Mouse (Mus musculus) C2C12 (cell line): ENCODE measurements around the gene Fignl1.

ENCODE experiments used
- CEBPB ChIP-seq: IDR thresholded peaks from one replicate; pipeline ENCODE4 v1.6.1; 2011; ENCODE audit warnings: low read depth, mild to moderate bottlenecking, control low read depth, moderate library complexity
- CTCF ChIP-seq: IDR thresholded peaks from one replicate; pipeline ENCODE4 v1.5.1; 2011; ENCODE audit not compliant: control insufficient read depth, insufficient read depth, insufficient read length
- MAX ChIP-seq: IDR thresholded peaks from one replicate; pipeline ENCODE4 v1.6.1; 2011; ENCODE audit warnings: mild to moderate bottlenecking, control low read depth
- MYOG ChIP-seq: IDR thresholded peaks from one replicate; pipeline ENCODE4 v1.6.1; 2011; ENCODE audit not compliant: control insufficient read depth, insufficient read length; ENCODE audit errors: extremely low read depth
- USF1 ChIP-seq: IDR thresholded peaks from one replicate; pipeline ENCODE4 v1.6.1; 2011; ENCODE audit warnings: low read depth, mild to moderate bottlenecking, control low read depth, moderate library complexity

DNA sequence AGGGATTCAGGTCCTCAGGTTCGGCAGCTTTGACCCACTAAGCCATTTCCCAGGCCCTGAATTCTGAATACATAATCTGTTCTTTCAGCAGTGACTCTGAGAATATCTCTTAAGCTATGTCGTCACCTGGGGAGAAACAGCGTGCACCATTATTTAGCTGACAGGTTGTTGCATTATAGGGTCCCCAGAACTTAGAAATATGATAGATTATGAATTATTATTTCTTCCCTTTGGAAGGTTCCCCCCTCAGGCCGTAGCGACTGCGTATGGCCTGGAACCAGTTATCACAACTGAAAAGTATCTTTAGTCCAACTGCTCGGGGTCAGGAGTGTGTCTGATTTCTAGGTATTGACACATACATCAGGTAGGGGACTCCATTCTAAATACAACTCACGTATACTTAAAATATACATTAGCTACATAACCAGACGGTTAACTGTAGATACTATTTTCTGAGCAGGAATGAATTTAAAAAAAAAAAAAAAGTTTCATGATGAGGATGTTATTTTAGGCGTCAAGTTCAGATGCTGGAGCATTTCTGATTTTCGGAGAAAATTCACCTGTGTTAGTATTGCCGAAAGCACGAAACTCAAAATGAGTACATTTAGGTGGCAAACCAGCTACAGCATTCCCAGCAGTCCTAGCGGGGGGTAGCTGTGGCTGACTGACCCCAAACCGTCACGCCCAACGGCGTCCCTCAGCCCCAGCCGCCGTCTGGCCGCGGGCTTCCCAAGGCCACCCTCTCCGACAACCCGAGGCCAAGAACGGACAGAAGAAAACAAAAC, 535 bp downstream of the Fignl1 start:
- TF ChIP-seq CTCF: no peak
- TF ChIP-seq USF1: no peak
- TF ChIP-seq CEBPB: no peak
- TF ChIP-seq MAX: no peak
- no peak for TF ChIP-seq MYOG
